Mouse (Mus musculus) embryonic fibroblast, embryonic 13.5 days (primary cell): ENCODE results near the gene Zfp787.

ENCODE experiments used
- CTCF ChIP-seq: IDR thresholded peaks from 2 replicates; pipeline ENCODE4 v1.5.1; 2011; ENCODE audit warnings: mild to moderate bottlenecking, control low read depth, low read length, moderate library complexity, borderline replicate concordance; ENCODE audit not compliant: insufficient read depth
- POLR2A ChIP-seq: IDR thresholded peaks from 2 replicates; pipeline ENCODE4 v1.6.1; 2011; ENCODE audit warnings: low read depth, mild to moderate bottlenecking, control low read depth, low read length, moderate library complexity

- no peak for TF ChIP-seq CTCF
- TF ChIP-seq POLR2A: no peak
These were observed 18.1 kb upstream of the Zfp787 start for GRCm38 (mm10) chr7:6173872-6174271.
